In the genomic region with DNA sequence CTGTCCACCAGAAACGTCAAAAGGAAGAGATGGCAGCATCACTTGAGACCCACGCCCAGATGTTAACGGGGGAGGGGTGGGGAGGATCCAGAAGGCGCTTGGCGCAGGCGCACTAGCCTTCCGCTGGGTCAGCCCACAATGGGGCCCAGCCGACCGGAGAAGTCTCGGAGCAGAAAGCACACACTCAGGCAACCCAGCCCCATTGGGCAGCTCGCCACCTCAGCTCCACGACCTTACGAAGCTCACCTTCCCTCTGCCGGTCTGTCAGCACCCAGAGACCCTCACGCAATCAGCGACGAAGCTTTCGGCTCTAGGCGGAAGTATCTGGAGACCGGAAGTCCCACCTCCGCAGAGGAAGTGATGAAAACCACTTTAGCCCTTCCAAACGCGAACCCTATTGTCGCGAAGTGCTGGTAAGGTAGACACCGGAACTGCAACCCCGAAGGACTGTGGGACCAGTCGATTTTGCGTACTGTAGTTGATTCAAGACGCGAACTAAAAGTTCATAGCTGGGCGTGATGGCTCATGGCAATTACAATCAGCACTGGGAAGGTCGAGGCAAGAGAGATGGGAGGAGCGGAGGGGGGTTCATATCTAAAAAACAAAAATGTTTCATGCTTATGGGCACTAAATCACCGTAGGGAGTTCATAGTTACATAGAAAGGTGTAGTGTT, we compare ENCODE assay signal across 7 mouse cellular contexts. TPM values are rescaled to one million over a fixed set of nuclear protein-coding genes. Genes with fewer than 3 reads are reported as not detected.
DNase-seq lines count a peak whose midpoint lies in the region; ATAC-seq and TF ChIP-seq lines count a peak whose summit lies in the region.

Gene Tbce, minus strand, starts transcription at position 347 of the 674 bp plus-strand sequence.

- TF ChIP-seq POLR2A in small intestine, adult 2 months (IDR thresholded peaks at IDR 0.05; ENCODE audit: low read depth, low read length) = peak; percentile 82

- H3K9ac ChIP-seq in intestine, postnatal 0 days (ENCODE audit: low read depth, low read length) = peak within 1 kb of the TSS; percentile 59
- H3K9ac ChIP-seq in midbrain, embryonic 12.5 days (replicated peaks) = peak within 1 kb of the TSS; percentile 81

- H3K27ac ChIP-seq in intestine, postnatal 0 days (ENCODE audit: low read depth, low read length) = peak within 1 kb of the TSS; percentile 92
- peak within 1 kb of the TSS; percentile 96 for H3K27ac ChIP-seq in midbrain, embryonic 12.5 days (replicated peaks)
- H3K27ac ChIP-seq in small intestine, adult 2 months (ENCODE audit: insufficient read depth, low read depth, low read length) = peak within 1 kb of the TSS; percentile 98

- H3K4me3 ChIP-seq in intestine, postnatal 0 days (ENCODE audit: low read depth, low read length) = peak within 1 kb of the TSS; percentile 55
- H3K4me3 ChIP-seq in midbrain, embryonic 12.5 days = peak within 1 kb of the TSS; percentile 63
- H3K4me3 ChIP-seq in small intestine, adult 2 months (ENCODE audit: low read depth, low read length) = peak within 1 kb of the TSS; percentile 93

- H3K9me3 ChIP-seq in intestine, postnatal 0 days (ENCODE audit: control insufficient read depth) = no peaks in the 10 kb centered on the region
- no peaks in the 10 kb centered on the region for H3K9me3 ChIP-seq in midbrain, embryonic 12.5 days

- peak; percentile 94 for ATAC-seq in intestine, postnatal 0 days
- ATAC-seq in midbrain, embryonic 12.5 days (ENCODE audit: low FRiP score, low read depth) = peak; percentile 98

- no peaks in the 10 kb centered on the region for H3K36me3 ChIP-seq in intestine, postnatal 0 days (ENCODE audit: control insufficient read depth, insufficient read depth)
- H3K36me3 ChIP-seq in midbrain, embryonic 12.5 days = no peaks in the 10 kb centered on the region
- H3K36me3 ChIP-seq in small intestine, adult 2 months (ENCODE audit: control insufficient read depth, insufficient read depth, low read length) = no peaks in the 10 kb centered on the region

- WGBS in intestine, postnatal 0 days = under 1% methylated on average over 35 of the region's 35 CpGs
- under 1% methylated on average over 35 of the region's 35 CpGs for WGBS in midbrain, embryonic 12.5 days
- WGBS in small intestine, adult 2 months = under 1% methylated on average over 35 of the region's 35 CpGs

- TF ChIP-seq CTCF in intestine, postnatal 0 days (IDR thresholded peaks at IDR 0.05; ENCODE audit: low read depth) = peak; percentile 14; the same call in 1 of the 2 replicates
- TF ChIP-seq CTCF in small intestine, adult 2 months (IDR thresholded peaks at IDR 0.05; ENCODE audit: extremely low read depth, insufficient read length, insufficient replicate concordance, low read depth, low read length) = peak; percentile 11; the same call in 1 of the 2 replicates

- intact Hi-C loops in left cerebral cortex, postnatal 4 days (cut with DNase I) = no loop called here

- peak; percentile 87 for DNase-seq in adrenal gland, adult 8-10 months
- peak; percentile 90 for DNase-seq in embryo, embryonic 9.5 days (ENCODE audit: extremely low spot score)
- no peak for DNase-seq in gonadal fat pad, adult 2 months (ENCODE audit: low read depth)
- DNase-seq in left cerebral cortex, postnatal 4 days = peak; percentile 91

- peak within 1 kb of the TSS; percentile 90 for H3K4me2 ChIP-seq in intestine, postnatal 0 days (replicated peaks; ENCODE audit: low read depth)
- H3K4me2 ChIP-seq in midbrain, embryonic 12.5 days (replicated peaks) = peak within 1 kb of the TSS; percentile 85

- no peaks in the 10 kb centered on the region for H3K4me1 ChIP-seq in intestine, postnatal 0 days (replicated peaks; ENCODE audit: control insufficient read depth, insufficient read depth, low read length)
- peaks cover 12% of the 10 kb centered on the region for H3K4me1 ChIP-seq in midbrain, embryonic 12.5 days
- peaks cover 7% of the 10 kb centered on the region for H3K4me1 ChIP-seq in small intestine, adult 2 months (ENCODE audit: control insufficient read depth, insufficient read depth, insufficient read length, low read length)

- no peaks in the 10 kb centered on the region for H3K27me3 ChIP-seq in intestine, postnatal 0 days (replicated peaks; ENCODE audit: control insufficient read depth, insufficient read depth, low read length)
- H3K27me3 ChIP-seq in midbrain, embryonic 12.5 days = no peaks in the 10 kb centered on the region
- no peaks in the 10 kb centered on the region for H3K27me3 ChIP-seq in small intestine, adult 2 months (ENCODE audit: control insufficient read depth, insufficient read depth, low read length)

RNA-seq across cellular contexts. Expression of gene Tbce, which starts in this region (rescaled TPM):
- 10 to 100 TPM; 40.3 to 86.9 (median 59.4) TPM for total RNA-seq in adrenal gland, adult 8-10 months (2022)
- 20.3 and 25.3 TPM in 2 replicates for polyA plus RNA-seq in gonadal fat pad, adult 2 months (2012; rRNA removed)
- 25.7 and 26.9 TPM in 2 replicates for polyA plus RNA-seq in intestine, postnatal 0 days (2015; fragmentation: Nextera tagmentation; extraction: Ambion mirVana)
- 10 to 100 TPM; 80.3 to 90.2 TPM for total RNA-seq in left cerebral cortex, postnatal 4 days (2021)
- polyA plus RNA-seq in midbrain, embryonic 12.5 days (2016; fragmentation: Nextera tagmentation; extraction: Ambion mirVana) = 86.9 and 88.2 TPM in 2 replicates
- polyA plus RNA-seq in small intestine, adult 2 months (2012; rRNA removed) = 1.9 and 5.2 TPM in 2 replicates
